Mouse (Mus musculus): ENCODE results near the gene Greb1.

The Greb1 gene

DNA sequence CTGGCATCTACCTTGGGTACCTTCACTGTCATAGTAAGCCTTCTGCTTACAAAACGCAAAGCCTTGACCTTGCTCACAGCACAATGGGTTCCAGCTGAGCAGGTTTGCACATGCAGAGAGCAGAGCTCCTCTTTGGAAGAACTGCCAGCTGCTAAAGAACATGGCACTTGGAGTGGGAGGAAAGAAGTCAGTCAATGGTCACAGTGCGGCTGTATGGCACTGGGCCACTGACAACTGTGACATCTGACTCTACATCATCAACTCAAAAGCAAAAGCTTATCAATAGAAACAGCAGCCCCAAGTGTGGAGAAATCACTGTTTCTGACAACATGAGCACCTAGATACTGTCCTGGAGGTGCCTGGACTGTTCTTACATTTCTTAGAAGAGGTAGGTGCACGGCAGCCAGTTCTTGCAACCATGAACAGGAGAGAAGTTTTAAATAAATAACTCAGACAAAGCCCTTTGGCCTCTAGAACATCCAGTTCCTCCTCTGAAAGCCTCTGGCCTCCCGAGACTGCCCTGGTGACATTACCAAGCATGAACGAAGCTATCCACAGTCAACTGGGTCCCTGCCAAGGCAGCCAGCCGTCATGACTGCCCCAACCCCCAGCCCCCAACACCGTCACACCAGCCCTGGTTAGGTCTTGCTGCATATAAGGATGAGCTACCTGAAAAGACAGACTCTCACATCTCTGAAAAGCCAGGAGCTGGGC lies 170.4 kb downstream of the Greb1 start:
- no peak for DNase-seq
